Mouse (Mus musculus): ENCODE measurements around the gene Phyhd1.
A peak's percentile ranks its signal among the peaks of the same experiment; 100 is the strongest.

Phyhd1 gene

GRCm38 (mm10) chr2:30256616-30257350, 9.2 kb upstream of the Phyhd1 start:
- no peak for DNase-seq

GRCm38 (mm10) chr2:30257699-30258460, 8.1 kb upstream of the Phyhd1 start:
- DNase-seq = no peak

GRCm38 (mm10) chr2:30258600-30258999, 7.4 kb upstream of the Phyhd1 start:
- no peak for DNase-seq

- no peak for DNase-seq
Measured at GRCm38 (mm10) chr2:30259131-30260064, 6.6 kb upstream of the Phyhd1 start.

GRCm38 (mm10) chr2:30261064-30261736, 4.8 kb upstream of the Phyhd1 start:
- DNase-seq = no peak

GRCm38 (mm10) chr2:30261921-30262839, 3.8 kb upstream of the Phyhd1 start:
- no peak for DNase-seq

- peak; percentile 77 to 83 for DNase-seq
Measured at GRCm38 (mm10) chr2:30262840-30263441, 3.1 kb upstream of the Phyhd1 start.

- DNase-seq = no peak
Measured at GRCm38 (mm10) chr2:30263811-30264210, 2.2 kb upstream of the Phyhd1 start.

- DNase-seq = no peak
Measured at GRCm38 (mm10) chr2:30264671-30265519, 1.1 kb upstream of the Phyhd1 start.

- peak in 1 of 2 experiments; percentile 45 for DNase-seq
Measured at GRCm38 (mm10) chr2:30266392-30266941, 464 bp downstream of the Phyhd1 start.

GRCm38 (mm10) chr2:30267466-30267865, 1.5 kb downstream of the Phyhd1 start:
- DNase-seq = no peak

GRCm38 (mm10) chr2:30268371-30268770, 2.4 kb downstream of the Phyhd1 start:
- no peak for DNase-seq

GRCm38 (mm10) chr2:30269241-30269990, 3.4 kb downstream of the Phyhd1 start:
- DNase-seq = no peak

- peak; percentile 68 to 80 for DNase-seq
Measured at GRCm38 (mm10) chr2:30270134-30270533, 4.1 kb downstream of the Phyhd1 start.

GRCm38 (mm10) chr2:30280743-30281142, 14.7 kb downstream of the Phyhd1 start, which contains the start of gene Gm28038:
TSS of gene Gm28038 (plus strand) at chr2:30281043.
- no peak for DNase-seq

GRCm38 (mm10) chr2:30281651-30282050, 15.6 kb downstream of the Phyhd1 start:
- DNase-seq = no peak

GRCm38 (mm10) chr2:30283193-30283592, 17.2 kb downstream of the Phyhd1 start:
- no peak for DNase-seq

- no peak for DNase-seq
Measured at GRCm38 (mm10) chr2:30285004-30285403, 19.0 kb downstream of the Phyhd1 start.
